Mouse (Mus musculus) cerebellum, adult (tissue): ENCODE measurements around the gene 9130008F23Rik.
A peak's percentile ranks its signal among the peaks of the same experiment; 100 is the strongest.

Source experiments
- ATAC-seq: cut with Nextera tagmentation; 2 replicates; pipeline ENCODE4 v1.9.2; 2017; ENCODE audit warnings: mild to moderate bottlenecking, moderate library complexity, mixed read lengths; ENCODE audit not compliant: insufficient number of reproducible peaks, low FRiP score, low TSS enrichment

The 9130008F23Rik gene

GRCm38 (mm10) chr17:40879924-40880691 is at the start of gene 9130008F23Rik:
Gene 9130008F23Rik, minus strand, starts transcription at chr17:40880559.
- ATAC-seq = peak; percentile 45; the same call in 1 of the 2 replicates

GRCm38 (mm10) chr17:40915499-40915898 is 35.1 kb upstream of the 9130008F23Rik start:
- ATAC-seq = no peak

GRCm38 (mm10) chr17:40914250-40914649 is 33.9 kb upstream of the 9130008F23Rik start, which contains the start of gene Glyatl3:
Gene Glyatl3, minus strand, starts transcription at chr17:40914350.
- no peak for ATAC-seq

GRCm38 (mm10) chr17:40904721-40905154 is 24.4 kb upstream of the 9130008F23Rik start:
- ATAC-seq = peak; percentile 82

GRCm38 (mm10) chr17:40904056-40904597 is 23.8 kb upstream of the 9130008F23Rik start:
- ATAC-seq = peak; percentile 36; the same call in 1 of the 2 replicates

- ATAC-seq = no peak
Observed at GRCm38 (mm10) chr17:40903345-40903744, 23.0 kb upstream of the 9130008F23Rik start.

GRCm38 (mm10) chr17:40899783-40900363 is 19.5 kb upstream of the 9130008F23Rik start:
- ATAC-seq = no peak

GRCm38 (mm10) chr17:40896863-40897262 is 16.5 kb upstream of the 9130008F23Rik start:
- no peak for ATAC-seq

GRCm38 (mm10) chr17:40887849-40888536 is 7.6 kb upstream of the 9130008F23Rik start:
- ATAC-seq = no peak

GRCm38 (mm10) chr17:40885155-40885554 is 4.8 kb upstream of the 9130008F23Rik start:
- no peak for ATAC-seq

GRCm38 (mm10) chr17:40882172-40882571 is 1.8 kb upstream of the 9130008F23Rik start:
- ATAC-seq = no peak

- no peak for ATAC-seq
Observed at GRCm38 (mm10) chr17:40879528-40879923, 833 bp downstream of the 9130008F23Rik start.

GRCm38 (mm10) chr17:40877741-40878140 is 2.6 kb downstream of the 9130008F23Rik start:
- ATAC-seq = no peak

GRCm38 (mm10) chr17:40875568-40875967 is 4.8 kb downstream of the 9130008F23Rik start:
- no peak for ATAC-seq

GRCm38 (mm10) chr17:40874701-40875100 is 5.7 kb downstream of the 9130008F23Rik start:
- no peak for ATAC-seq

- no peak for ATAC-seq
Observed at GRCm38 (mm10) chr17:40873582-40874011, 6.8 kb downstream of the 9130008F23Rik start.

- no peak for ATAC-seq
Observed at GRCm38 (mm10) chr17:40872626-40873025, 7.7 kb downstream of the 9130008F23Rik start.

GRCm38 (mm10) chr17:40868952-40869747 is 11.2 kb downstream of the 9130008F23Rik start:
- ATAC-seq = no peak

GRCm38 (mm10) chr17:40855065-40855464 is 25.3 kb downstream of the 9130008F23Rik start:
- no peak for ATAC-seq

GRCm38 (mm10) chr17:40837308-40837707 is 43.1 kb downstream of the 9130008F23Rik start:
- no peak for ATAC-seq
